Mouse (Mus musculus): ENCODE results near the gene Insig1. TPM values are rescaled to one million over a fixed set of nuclear protein-coding genes. Genes with fewer than 3 reads are reported as not detected.

Insig1 gene
- total RNA-seq, 2 experiments from 2014 or later, result 9.2 to 9.8 TPM

DNA sequence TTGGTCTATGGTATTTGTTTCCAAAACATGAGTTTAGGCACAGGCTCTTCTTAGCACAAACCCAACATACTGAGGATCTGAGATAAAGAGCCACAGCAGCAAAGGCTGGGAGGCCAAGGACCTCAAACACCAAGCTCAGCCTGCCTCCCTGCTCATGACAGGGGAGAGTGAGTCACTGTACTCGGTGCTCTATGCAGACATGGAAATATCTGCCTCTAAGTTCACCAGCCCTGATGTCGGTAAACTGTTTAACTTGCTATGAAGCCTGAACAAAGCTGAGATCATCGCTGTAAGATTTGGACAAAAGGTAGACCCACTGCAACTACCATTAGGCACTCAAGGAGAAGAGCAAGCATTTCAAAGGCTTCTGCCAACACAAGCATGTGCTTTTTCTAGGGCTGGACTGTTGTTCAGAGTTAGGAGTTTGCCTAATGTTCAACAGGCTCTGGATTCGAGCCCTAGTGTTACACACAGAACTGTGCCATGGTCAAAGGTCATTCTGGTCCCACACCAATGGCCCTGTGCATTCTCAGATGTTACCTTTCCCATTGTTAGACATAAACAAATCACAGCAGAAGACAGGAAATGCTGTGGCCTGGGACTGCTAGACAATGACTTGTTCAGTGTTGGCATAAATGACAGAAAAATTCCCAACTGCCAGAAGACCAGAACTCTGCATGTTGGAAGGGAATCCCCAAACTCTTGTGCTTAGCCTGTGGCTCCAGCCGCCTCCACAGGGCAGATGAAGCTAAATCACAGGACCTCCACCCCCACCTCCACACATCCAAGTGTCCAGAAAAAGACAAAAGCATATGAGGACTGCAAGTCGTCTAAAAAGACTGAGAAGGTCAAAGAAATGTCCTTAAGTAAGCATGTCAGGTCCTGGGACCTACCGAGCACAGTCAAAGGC is 31.2 kb upstream of the Insig1 start:
- intact Hi-C loops (cut with DNase I), result loop anchor here (5.0 kb wide), 1 partner anchor 32 kb away; the partner anchor contains the start of gene Insig1
- H3K4me3 ChIP-seq, result no peak overlapping the region
- H3K27ac ChIP-seq, result no peak overlapping the region; the same call in 1 of the 2 replicates
- DNase-seq, result no peak
- no peak for TF ChIP-seq CTCF (IDR thresholded peaks at IDR 0.05)

DNA sequence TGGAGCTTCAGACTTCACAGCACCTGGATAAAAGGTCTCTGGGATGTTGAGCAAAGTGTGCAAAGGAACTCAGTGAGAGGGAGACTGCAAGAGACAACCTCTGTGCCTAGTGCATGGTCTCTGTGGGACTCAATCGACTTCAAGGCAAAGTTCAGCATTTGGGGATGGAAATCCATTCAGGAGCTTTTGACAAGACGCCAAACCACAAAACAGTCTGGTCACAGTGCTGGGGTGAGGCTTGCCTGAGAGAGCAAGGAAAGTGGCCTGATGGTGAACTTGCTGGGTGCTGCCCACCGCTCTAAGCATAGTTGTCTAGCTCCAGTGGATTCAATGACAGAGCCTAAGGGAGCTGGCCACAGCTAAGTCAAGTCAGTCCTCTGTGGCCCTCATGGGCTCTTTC is 30.4 kb upstream of the Insig1 start:
- no peak for DNase-seq
- H3K4me3 ChIP-seq, result no peak overlapping the region
- H3K27ac ChIP-seq, result no peak overlapping the region
- TF ChIP-seq CTCF (IDR thresholded peaks at IDR 0.05), result no peak
- intact Hi-C loops (cut with DNase I), result no loop called here

DNA sequence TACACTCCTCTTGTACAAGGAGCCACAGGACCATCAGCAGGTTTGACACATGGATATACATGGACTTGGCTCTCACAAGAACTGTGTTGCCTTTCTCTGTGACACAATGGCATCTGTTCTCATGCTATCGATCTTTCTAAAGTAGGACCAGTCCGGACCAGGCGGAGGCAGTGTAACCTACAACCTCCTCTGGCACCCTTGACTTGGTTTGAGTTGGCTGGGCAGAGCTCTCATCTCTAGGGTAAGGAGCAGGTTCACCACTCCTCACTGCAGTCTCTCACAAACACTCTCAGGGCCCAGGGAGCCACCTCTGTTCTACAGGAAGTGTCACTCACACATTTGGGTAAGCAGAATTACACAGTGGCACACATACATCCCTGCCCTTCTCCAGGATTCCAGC is 29.1 kb upstream of the Insig1 start:
- DNase-seq, result no peak
- intact Hi-C loops (cut with DNase I), result no loop called here
- Histone ChIP-seq H3K4me3 (no peak overlapping the region), H3K27ac (no peak overlapping the region)
- no peak for TF ChIP-seq CTCF (IDR thresholded peaks at IDR 0.05)

DNA sequence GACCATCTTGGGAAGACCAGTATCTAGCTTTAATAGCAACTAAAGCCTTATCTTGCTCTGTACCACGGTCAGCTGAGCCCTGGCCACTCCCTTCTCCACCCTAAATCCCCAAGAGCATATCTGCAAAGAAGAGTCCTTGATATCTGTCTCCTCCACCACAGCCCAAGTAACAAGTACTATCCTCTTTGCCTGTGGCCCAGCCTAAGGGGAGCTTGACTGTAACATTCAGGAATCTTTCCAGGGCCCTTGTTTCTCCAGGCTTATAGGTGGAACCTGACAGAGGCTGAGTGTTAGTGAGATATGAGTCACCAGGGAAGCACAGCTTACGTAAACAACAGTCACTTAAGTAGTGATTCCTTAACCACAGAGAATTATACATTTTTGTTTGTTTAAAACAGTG is 28.4 kb upstream of the Insig1 start:
- DNase-seq, result no peak
- no peak overlapping the region for H3K4me3 ChIP-seq
- TF ChIP-seq CTCF (IDR thresholded peaks at IDR 0.05), result no peak
- no peak overlapping the region for H3K27ac ChIP-seq
- intact Hi-C loops (cut with DNase I), result no loop called here

DNA sequence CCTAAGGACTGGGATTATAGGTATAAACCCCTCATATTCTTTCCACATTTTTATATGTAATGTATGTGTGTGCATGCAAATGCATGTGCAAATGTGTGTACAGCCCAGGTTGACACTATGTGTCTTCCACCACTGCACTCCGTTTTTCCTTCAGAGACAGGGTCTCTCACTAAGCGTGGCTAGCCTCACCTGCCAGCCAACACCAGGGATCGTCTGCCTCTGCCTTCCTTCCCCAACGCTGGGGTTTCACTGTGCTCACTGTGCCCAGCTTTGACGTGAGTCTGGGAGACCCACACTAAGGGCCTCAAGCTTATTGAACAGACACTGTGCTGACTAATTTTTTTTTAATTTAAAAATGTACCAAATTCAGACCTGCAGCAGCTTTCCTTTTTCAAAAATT is 27.8 kb upstream of the Insig1 start:
- intact Hi-C loops (cut with DNase I), result no loop called here
- Histone ChIP-seq H3K27ac (no peak overlapping the region), H3K4me3 (no peak overlapping the region)
- no peak for DNase-seq
- no peak for TF ChIP-seq CTCF (IDR thresholded peaks at IDR 0.05)

DNA sequence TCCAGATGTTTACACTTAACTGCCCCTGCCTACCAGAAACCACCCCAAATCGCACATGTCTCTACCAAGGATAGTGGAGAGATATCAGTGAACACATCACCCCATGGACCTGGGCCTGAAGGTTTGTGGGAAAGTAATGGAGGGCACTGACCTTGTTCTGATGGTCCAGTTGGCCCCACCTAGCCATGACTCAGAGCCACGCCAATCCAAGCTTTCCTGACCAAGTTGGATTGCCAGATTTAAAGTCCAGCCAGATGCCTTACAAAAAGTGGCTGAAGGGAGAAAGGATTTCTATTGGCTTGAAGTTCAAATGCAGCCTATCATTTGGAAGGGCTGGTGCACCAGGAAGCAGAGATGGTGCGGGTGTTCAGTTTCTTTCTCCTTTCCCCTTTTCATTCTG is 24.2 kb upstream of the Insig1 start:
- Histone ChIP-seq H3K27ac (no peak overlapping the region), H3K4me3 (no peak overlapping the region)
- no peak for TF ChIP-seq CTCF (IDR thresholded peaks at IDR 0.05)
- no peak for DNase-seq
- intact Hi-C loops (cut with DNase I), result no loop called here

DNA sequence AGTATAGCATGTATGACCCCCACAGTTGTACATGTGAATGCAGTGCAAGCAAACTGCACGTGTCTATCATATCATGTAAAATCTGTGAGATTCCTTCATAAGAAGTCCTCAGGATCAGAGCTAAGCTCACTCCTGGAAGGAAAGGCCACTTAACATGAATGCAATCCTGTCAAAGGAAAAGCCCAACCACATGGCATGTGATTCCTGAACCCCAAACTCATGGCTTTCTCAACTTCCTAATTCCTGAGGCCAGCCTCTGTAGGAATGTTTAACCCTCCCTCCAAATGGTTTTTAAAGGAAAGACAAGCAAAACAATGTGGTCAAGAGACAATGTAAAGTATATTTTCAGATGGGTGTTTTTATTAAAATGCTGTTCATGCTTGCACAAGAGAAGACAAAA is 23.2 kb upstream of the Insig1 start:
- Histone ChIP-seq H3K4me3 (no peak overlapping the region), H3K27ac (no peak overlapping the region)
- intact Hi-C loops (cut with DNase I), result no loop called here
- no peak for TF ChIP-seq CTCF (IDR thresholded peaks at IDR 0.05)
- no peak for DNase-seq

DNA sequence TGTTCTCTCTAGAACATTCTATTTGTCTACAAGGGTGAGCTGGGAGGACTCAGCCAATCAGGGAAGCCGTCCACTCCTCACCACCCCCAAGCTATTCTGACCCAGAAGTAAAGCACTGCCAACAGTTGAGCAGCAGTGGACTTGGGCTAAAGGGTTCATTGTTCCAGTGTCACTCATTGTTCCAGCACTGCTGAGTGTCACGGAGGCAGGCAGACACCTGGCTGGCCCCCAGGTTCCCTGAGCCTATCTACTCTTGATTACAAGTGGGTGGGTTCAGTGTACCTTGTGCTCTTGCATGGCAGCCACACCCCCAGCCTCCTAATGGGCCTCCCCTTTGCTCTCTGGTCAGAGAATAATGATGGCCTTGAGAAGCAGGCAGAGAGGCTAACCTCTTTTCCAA is 15.7 kb upstream of the Insig1 start:
- intact Hi-C loops (cut with DNase I), result no loop called here
- no peak for TF ChIP-seq CTCF (IDR thresholded peaks at IDR 0.05)
- Histone ChIP-seq H3K4me3 (no peak overlapping the region), H3K27ac (no peak overlapping the region)
- no peak for DNase-seq

DNA sequence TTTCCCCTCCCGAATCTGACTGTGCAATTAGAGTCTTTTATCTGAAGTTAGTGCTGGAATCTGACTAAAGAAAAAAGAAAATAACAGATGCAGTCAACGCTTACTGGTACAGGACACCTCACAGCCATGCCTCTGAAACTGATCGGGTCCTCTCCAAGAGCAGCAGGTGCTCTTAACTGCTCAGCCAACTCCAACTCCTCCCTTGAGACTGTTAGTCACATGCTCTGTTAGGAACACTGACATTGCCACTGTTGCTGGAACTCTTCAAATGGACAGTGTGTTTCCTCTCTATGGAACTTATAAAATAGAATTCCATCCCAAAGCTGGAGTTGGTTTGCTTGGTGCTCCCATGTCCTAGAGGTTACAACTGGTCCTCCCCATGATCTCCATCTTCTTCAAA is 14.3 kb upstream of the Insig1 start:
- no peak overlapping the region for H3K4me3 ChIP-seq

DNA sequence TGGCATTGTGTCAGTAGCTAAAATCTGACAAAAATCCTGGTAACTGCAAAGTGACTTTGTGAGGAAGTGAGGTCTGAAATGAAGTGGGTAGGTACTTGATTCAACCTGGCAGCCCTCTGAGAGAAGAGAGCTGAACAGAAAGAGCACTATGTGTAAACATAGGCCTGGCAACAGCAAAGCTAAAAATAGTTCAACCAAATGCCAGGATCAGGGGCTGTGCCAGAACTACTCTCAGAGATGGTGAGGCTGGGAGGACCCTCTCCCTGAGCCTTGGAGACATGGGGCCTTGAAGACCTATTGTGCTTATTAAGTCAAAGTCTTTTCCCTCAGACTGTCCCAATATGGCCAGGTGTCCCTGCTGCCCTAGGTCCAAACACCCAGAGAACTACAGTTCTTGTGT is 10.7 kb upstream of the Insig1 start:
- Histone ChIP-seq H3K27ac (peak overlapping the region; percentile 48; the same call in 1 of the 2 replicates), H3K4me3 (no peak overlapping the region)
- DNase-seq, result no peak
- TF ChIP-seq CTCF (IDR thresholded peaks at IDR 0.05), result no peak
- intact Hi-C loops (cut with DNase I), result no loop called here

More for the DNA sequence above, 14.3 kb upstream of the Insig1 start:
- H3K27ac ChIP-seq, result no peak overlapping the region
- TF ChIP-seq CTCF (IDR thresholded peaks at IDR 0.05), result no peak
- no peak for DNase-seq
- intact Hi-C loops (cut with DNase I), result no loop called here

DNA sequence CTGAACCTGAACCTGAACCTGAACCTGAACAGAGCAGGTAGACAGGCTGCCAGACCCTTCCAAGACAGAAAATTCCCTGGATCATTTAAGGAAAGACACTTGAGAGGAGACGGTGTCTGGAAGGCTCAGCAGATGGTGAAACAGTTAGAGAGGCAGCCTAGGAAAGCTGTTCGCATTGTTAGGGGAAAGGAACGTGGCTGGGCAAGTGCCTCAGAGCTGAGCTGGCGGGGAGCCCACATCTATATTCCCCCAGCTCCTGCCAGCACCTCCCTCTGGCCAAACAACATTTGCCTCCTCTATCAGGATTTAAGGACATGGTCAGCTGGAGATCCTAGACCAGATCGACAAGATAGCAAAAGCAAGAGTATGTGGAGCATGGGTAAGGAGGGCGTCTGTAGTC is 10.2 kb upstream of the Insig1 start:
- peak overlapping the region; percentile 48; the same call in 1 of the 2 replicates for H3K27ac ChIP-seq
- no peak for DNase-seq
- H3K4me3 ChIP-seq, result no peak overlapping the region
- no peak for TF ChIP-seq CTCF (IDR thresholded peaks at IDR 0.05)
- intact Hi-C loops (cut with DNase I), result no loop called here

DNA sequence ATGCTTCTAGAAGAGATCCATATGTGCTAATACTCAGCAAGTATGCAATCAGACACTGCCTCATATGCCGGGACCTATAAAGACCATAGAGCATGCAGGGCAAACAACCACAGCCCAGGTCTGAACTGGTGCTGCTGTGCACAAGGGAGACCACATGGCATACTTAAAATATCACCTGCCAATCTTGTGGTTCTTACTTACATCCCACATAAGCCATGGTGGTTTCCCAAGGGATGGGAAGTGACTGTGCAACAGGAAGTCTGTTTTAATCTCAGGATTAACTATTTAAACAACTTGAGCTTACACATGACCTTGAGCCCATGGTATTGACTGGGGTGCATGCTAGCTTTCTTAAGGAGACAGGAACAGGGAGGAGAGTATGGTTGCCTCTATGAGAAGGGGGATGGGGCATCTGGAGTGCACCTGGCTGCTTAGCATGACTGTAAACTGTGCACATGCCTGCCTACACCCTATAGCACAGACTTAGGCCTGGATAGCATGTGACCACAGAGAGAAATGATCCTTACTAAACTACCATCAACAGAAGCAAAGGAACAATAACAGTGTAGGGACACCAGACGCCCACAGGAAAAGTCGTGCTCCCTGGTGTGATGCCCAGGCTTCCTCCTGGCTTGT is 7.1 kb upstream of the Insig1 start:
- TF ChIP-seq CTCF (IDR thresholded peaks at IDR 0.05), result no peak
- no peak overlapping the region for H3K4me3 ChIP-seq
- no peak overlapping the region for H3K27ac ChIP-seq
- intact Hi-C loops (cut with DNase I), result no loop called here
- no peak for DNase-seq

DNA sequence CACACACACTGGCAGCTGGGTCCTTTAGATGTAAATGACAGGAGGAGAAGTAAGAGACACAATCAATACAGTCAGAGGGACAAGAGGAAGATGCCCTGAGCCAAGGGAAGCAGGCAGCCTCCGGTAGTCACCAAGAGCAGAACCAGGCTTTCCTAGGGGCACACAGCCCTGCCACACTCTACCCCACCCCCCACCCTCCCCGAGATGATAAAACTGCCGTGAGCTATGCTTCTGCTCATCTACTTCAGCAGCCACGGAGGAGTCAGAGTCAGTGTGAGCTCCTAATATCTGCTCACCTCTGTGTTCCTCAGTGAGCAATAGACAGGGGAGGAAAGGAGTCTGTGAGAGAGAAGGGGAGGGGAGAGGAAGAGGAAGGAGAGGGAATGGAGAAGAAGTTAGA is 5.9 kb upstream of the Insig1 start:
- H3K27ac ChIP-seq, result no peak overlapping the region
- DNase-seq, result no peak
- TF ChIP-seq CTCF (IDR thresholded peaks at IDR 0.05), result no peak
- H3K4me3 ChIP-seq, result no peak overlapping the region
- intact Hi-C loops (cut with DNase I), result no loop called here

Data from gastrocnemius, adult 2 months (tissue).